Mouse (Mus musculus): ENCODE data around the gene Cd55.

GRCm38 (mm10) chr1:130511823-130512370 lies 49.4 kb upstream of the Cd55 start:
- TF ChIP-seq CTCF (IDR thresholded peaks at IDR 0.05; ENCODE audit: borderline replicate concordance, insufficient read depth, low read depth, low read length), result no peak
- TF ChIP-seq POLR2A (IDR thresholded peaks at IDR 0.05; ENCODE audit: borderline replicate concordance, insufficient read depth, low read length), result no peak
